Mouse (Mus musculus): ENCODE measurements around the gene Ube2l6.

Ube2l6 gene

DNA sequence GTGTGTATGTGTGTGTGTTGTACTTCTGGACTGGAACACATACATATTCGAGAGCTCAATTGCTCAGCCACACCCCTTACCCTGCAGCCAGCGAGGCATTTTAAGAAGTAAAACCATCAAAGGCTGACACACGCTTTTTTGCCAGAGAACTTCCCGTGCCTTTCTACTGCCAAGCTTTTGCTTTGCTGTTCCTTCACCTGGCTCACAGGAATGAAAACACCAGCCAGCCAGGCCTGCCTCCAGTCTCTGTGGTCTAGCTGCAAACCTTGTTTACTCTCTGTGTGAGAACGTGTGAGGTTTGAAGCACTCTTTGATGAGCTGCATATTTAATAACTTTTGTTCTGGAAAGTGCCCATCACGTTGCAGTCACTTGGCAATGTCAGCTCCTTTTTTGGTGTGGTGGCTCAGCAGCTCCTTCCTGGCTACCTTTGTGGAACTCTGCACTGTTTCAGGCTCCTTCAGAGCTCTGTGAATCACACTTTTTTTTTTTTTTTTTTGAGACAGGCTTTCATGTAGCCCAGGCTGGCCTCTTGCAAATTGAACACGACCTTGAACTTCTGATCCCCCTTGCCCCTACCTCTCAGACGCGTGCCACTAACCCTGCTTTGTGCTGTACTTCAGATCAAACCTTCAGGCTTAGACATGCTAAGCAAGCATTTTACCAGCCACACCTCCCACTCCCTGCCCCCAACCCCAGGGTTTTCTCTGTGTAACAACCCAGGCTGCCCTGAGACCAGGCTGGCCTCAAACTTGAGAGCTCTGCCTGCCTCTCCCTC lies 39.4 kb downstream of the Ube2l6 start:
- no peak for DNase-seq (ENCODE audit: low spot score)

- DNase-seq (ENCODE audit: low spot score): no peak
These were observed 39.9 kb downstream of the Ube2l6 start, which contains the start of gene Slc43a1 for GRCm38 (mm10) chr2:84838593-84838949. Gene Slc43a1, plus strand, starts transcription at chr2:84838850.

DNA sequence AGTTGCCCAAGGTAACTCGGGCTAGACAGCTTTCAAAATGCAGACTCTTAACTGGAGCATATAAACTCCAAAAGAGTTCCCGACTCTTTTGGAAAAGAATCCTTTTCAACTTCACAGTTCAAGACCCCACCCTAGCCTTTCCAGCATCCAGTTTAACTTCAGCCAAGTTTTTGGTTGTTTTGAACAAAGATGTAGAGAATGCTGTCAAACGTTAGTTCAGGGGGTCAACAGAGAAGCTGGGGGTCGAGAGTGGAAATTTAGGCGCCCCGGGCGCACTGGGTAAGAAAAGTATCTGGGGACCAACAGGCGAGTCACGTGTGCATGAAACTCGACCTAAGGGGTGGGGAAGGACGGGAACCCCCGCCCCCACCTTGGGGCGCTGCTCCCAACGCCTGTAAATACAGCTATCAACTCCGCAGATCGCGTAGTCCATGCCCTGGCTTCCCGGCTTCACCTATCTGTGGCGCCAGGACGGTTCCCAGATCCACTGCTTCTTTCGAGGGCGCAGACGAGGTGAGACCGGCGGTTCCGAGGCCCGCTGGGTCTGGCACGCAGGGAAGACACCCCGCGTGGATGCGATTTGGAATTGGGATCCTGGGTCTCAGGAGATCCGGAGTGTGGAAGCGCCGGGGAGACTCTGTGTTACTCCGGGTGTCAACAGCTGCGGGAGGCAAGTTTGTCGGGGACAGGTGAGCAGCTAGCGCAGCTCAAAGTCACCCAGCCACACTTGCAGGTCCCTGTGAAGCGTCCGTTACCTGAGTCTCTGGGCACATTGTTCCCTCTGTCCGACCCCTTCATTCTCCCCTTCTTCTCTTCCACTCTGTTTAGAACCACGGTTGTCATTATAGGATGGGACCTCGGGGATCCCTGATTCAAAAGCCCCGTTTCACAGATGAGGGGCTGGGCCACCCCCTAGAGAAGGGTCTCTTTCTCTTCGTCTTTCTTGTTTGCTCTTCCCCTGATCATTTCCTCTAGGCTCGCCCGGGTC lies 40.7 kb downstream of the Ube2l6 start:
- peak; percentile 43 for DNase-seq (ENCODE audit: low spot score)

- DNase-seq (ENCODE audit: low spot score): peak; percentile 80
These were observed 41.6 kb downstream of the Ube2l6 start for GRCm38 (mm10) chr2:84840016-84840747.

- no peak for DNase-seq (ENCODE audit: low spot score)
These were observed 42.3 kb downstream of the Ube2l6 start for GRCm38 (mm10) chr2:84840748-84841563.

DNA sequence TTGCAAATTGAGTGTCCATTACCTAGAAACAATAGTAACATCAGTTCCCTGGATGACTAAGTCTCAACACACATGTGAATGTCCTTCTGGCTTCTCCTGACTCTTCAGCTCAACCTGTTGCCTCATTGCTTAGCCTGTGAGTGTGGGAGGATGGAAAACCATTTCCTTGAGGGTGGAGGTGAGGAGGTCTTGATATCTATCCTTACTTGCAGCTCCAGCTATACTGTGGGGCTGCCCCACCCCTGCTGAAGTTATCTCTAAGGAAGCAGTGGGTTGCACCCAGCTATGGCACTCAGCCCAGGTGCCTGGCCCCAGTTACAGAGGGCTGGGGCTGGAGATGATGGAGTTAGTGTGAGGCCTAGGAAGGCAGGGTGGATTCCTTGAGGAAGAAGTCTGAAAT lies 43.3 kb downstream of the Ube2l6 start:
- no peak for DNase-seq (ENCODE audit: low spot score)

- DNase-seq (ENCODE audit: low spot score): no peak
These were observed 45.0 kb downstream of the Ube2l6 start for GRCm38 (mm10) chr2:84843654-84844053.

DNA sequence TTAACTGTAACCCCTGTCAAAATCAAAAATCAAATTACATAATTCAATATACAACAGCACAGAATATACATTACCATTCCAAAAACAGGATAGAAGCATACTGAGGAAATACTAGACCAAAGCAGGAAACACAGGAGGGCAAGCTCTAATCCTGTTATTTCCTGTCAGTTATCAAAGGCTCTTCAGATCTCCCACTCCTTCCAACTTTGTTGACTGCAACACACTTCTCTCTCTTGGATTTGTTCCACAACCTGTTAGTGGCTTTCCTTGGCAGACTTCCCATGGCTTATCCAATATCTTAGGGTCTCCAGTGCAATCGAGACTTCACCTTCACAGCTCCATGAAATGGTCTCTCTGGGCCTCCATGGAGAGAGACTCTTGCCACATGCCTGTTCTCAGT lies 46.6 kb downstream of the Ube2l6 start:
- no peak for DNase-seq (ENCODE audit: low spot score)

- DNase-seq (ENCODE audit: low spot score): no peak
These were observed 51.9 kb downstream of the Ube2l6 start for GRCm38 (mm10) chr2:84850407-84851129.

GRCm38 (mm10) chr2:84851130-84852040 lies 52.8 kb downstream of the Ube2l6 start:
- peak; percentile 86 for DNase-seq (ENCODE audit: low spot score)

DNA sequence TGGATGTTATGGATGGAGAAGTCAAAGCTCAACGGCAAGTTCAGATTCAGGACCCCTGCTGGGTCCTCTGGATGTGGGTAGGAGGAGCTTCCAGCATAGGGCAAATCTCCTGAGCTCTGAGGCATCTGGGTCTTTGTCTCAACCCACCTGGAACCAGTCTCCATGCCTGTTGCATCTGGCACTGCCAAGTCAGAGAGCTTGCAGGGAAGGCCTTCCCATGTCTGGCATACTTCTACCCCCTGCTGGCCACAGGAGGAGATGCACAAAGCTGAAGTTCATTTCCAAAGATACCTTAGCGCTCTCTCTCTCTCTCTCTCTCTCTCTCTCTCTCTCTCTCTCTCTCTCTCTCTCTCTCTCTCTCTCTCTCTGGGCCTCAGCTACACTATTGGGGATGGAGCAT lies 57.1 kb downstream of the Ube2l6 start:
- DNase-seq (ENCODE audit: low spot score): no peak

- DNase-seq (ENCODE audit: low spot score): no peak
These were observed 59.9 kb downstream of the Ube2l6 start for GRCm38 (mm10) chr2:84858551-84858950.
